Mouse (Mus musculus) thymus, adult 2 months (tissue): ENCODE measurements around the gene Vps50. TPM values are rescaled to one million over a fixed set of nuclear protein-coding genes. Genes with fewer than 3 reads are reported as not detected.
"Not testable (repeated sequence)": the region's sequence is repeated elsewhere in the genome, so short reads cannot be mapped to it uniquely, and the experiment has no call there.

Experiments
- DNase-seq: peaks from one replicate; pipeline ENCODE4 v3.0.0; 2021
- H3K27ac ChIP-seq: fragments of 200-500 bp; 2 replicates; pipeline ENCODE4 v1.5.1; 2012; ENCODE audit warnings: low read length, control low read depth; ENCODE audit not compliant: control insufficient read depth, insufficient read depth
- H3K27me3 ChIP-seq: fragments of 200-500 bp; 2 replicates; pipeline ENCODE4 v1.6.1; 2012; ENCODE audit warnings: mild to moderate bottlenecking, low read length, moderate library complexity, mixed read lengths; ENCODE audit not compliant: control insufficient read depth, insufficient read depth
- H3K36me3 ChIP-seq: fragments of 200-500 bp; 2 replicates; pipeline ENCODE4 v1.6.1; 2012; ENCODE audit warnings: mild to moderate bottlenecking, low read length, moderate library complexity; ENCODE audit not compliant: control insufficient read depth, insufficient read depth
- H3K4me1 ChIP-seq: fragments of 200-500 bp; replicated peaks from 2 replicates; pipeline ENCODE4 v1.6.1; 2012; ENCODE audit warnings: low read length; ENCODE audit not compliant: control insufficient read depth, insufficient read depth
- H3K4me3 ChIP-seq: fragments of 200-500 bp; 2 replicates; pipeline ENCODE4 v1.5.1; 2012; ENCODE audit warnings: mild to moderate bottlenecking, low read length, control low read depth, moderate library complexity; ENCODE audit not compliant: control insufficient read depth, insufficient read depth
- CTCF ChIP-seq: fragments of 200-500 bp; IDR thresholded peaks from 2 replicates; pipeline ENCODE4 v1.5.1; 2012; ENCODE audit warnings: mild to moderate bottlenecking, control low read depth, low read length, moderate library complexity, borderline replicate concordance; ENCODE audit not compliant: control insufficient read depth, poor library complexity, insufficient read depth; ENCODE audit errors: extremely low read depth
- POLR2A ChIP-seq: fragments of 200-500 bp; IDR thresholded peaks from 2 replicates; pipeline ENCODE4 v1.6.1; 2012; ENCODE audit warnings: mild to moderate bottlenecking, low read length, control low read depth, moderate library complexity; ENCODE audit not compliant: control insufficient read depth, poor library complexity, insufficient read depth; ENCODE audit errors: extremely low read depth
- WGBS: fragments of 180-500 bp; shearing (Covaris S2); methylation state at CpG from one replicate; pipeline ENCODE4 v1.1.7; 2018; 5-methylcytosine and 5-hydroxymethylcytosine counted together
- polyA plus RNA-seq: library from polyadenylated mRNA; depleted of rRNA; stranded (reverse); fragments of >200 nt; gene quantifications from 2 replicates; pipeline ENCODE4 v1.2.3, GENCODE M21; 2012; rRNA removed

Vps50 gene
- polyA plus RNA-seq, 1 experiment: 4.0 TPM

DNA sequence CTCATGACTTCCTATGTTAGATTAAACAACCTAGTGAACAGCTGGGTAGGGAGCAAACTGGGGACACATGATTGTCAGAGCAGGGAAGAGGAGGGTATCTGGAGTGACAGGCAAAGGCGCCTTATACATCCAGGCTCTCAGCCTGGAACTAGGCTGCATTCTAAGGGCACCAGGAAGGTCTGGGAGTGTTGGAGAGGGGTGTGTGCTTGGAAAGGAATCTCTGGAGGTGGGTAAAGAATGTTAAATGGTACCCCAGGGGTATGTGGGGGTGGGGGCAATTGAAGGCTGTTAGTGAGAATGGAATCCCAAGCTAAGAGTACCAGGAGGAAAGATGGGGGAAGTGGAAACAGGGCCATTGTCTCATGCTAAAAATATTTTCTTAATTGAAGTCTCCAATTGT lies 96.1 kb downstream of the Vps50 start:
- Histone ChIP-seq H3K4me3 (no peak overlapping the region), H3K4me1 (no peaks in the 10 kb centered on the region), H3K36me3 (no peaks in the 10 kb centered on the region), H3K27me3 (no peaks in the 10 kb centered on the region), H3K27ac (no peak overlapping the region)
- WGBS: 97% methylated on average over 1 of the region's 1 CpGs
- DNase-seq: no peak
- TF ChIP-seq CTCF (no peak), POLR2A (no peak)

GRCm38 (mm10) chr6:3612827-3613226 lies 114.6 kb downstream of the Vps50 start:
- no peak for TF ChIP-seq POLR2A
- no peak for TF ChIP-seq CTCF
- Histone ChIP-seq H3K36me3 (no peaks in the 10 kb centered on the region), H3K4me1 (no peaks in the 10 kb centered on the region), H3K27me3 (no peaks in the 10 kb centered on the region), H3K4me3 (no peak overlapping the region), H3K27ac (no peak overlapping the region)
- WGBS: 92% methylated on average over 2 of the region's 2 CpGs
- no peak for DNase-seq

DNA sequence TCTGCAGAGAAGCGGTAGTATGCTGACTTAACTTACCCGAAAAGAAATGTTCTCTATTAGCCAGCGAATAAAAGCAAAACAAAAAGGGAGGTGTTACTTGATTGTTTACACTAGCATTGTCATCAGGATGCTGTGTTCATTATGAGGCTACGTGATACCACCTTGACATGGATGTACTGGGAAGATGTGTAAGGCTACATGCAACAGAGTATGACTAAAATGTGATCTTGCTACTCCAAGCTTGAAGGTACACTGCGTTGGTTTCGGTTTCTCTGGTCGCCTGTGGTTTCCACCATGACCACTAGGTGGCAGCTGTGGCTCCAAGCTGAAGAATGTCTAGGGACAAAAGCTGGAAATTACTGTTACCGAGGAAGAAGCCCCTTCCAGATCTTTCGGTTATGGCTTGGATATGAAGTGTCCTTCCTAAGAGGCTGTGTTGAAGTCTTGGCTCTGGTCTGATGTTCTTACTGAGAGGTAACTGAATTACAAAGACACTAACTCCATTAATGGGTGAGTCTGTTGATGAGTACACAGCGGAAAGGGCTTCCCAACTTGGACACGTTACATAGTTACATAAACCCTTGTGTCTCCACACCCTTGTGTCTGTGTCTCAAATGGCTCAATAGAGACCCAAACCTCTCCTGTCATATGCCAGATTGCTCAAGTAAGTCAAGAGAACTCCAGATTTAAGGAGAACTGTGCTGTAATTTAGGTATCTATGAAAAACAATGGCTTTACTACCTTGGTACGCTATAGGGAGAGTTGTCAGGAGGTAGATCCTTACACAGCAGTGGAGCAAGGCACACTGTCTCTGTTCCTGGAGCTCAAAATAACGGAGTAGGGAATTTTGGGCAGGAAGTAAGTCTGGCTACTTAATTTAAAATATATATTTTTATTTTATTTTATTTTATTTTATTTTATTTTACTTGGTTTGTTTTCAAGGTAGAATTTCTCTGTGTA lies 122.5 kb downstream of the Vps50 start:
- H3K36me3 ChIP-seq, H3K4me1 ChIP-seq, H3K27me3 ChIP-seq, H3K4me3 ChIP-seq, DNase-seq, H3K27ac ChIP-seq: not testable (repeated sequence)
- 56% methylated on average over 11 of the region's 13 CpGs for WGBS

Other genes with a start within 250 kb of the Vps50 start
- gene Samd9l, start 98.8 kb upstream of the Vps50 start, polyA plus RNA-seq: 3.0 and 4.2 TPM in 2 replicates
- gene Hepacam2, start 84 bp upstream of the Vps50 start, polyA plus RNA-seq: 3.0 and 4.4 TPM in 2 replicates